ENCODE assay signal across 8 mouse cellular contexts in genomic region chrX:106189356-106189755, GRCm38 (mm10). TPM values are rescaled to one million over a fixed set of nuclear protein-coding genes. Genes with fewer than 3 reads are reported as not detected.
DNase-seq lines count a peak whose midpoint lies in the region; ATAC-seq and TF ChIP-seq lines count a peak whose summit lies in the region.

No protein-coding gene starts in this region.

- no peak for DNase-seq in heart, adult 2 months
- peak; percentile 12 for DNase-seq in T-cell, adult 2 months (ENCODE audit: low spot score)
- DNase-seq in midbrain, embryonic 11.5 days (ENCODE audit: low spot score, missing footprints) = no peak
- no peak for DNase-seq in adrenal gland, adult 8-10 months
- no peak for DNase-seq in right cerebral cortex, postnatal 10 days (ENCODE audit: low spot score in 2 of 2)
- no peak for DNase-seq in spleen, postnatal 10 days (ENCODE audit: low spot score in 2 of 2)

- H3K27ac ChIP-seq in heart, embryonic 14.5 days (replicated peaks in 1 of 2; ENCODE audit: control insufficient read depth in 1 of 2, insufficient read depth in 1 of 2, low read depth in 2 of 2, low read length in 2 of 2) = peak overlapping the region; percentile 39 to 57; a peak in 3 of 4 replicates
- H3K27ac ChIP-seq in heart, adult 2 months = no peak overlapping the region
- no peak overlapping the region for H3K27ac ChIP-seq in hindbrain, embryonic 15.5 days (replicated peaks)
- H3K27ac ChIP-seq in midbrain, embryonic 11.5 days (ENCODE audit: low read depth, low read length) = no peak overlapping the region

- no peaks in the 10 kb centered on the region; the same call in 1 of the 2 replicates for H3K79me2 ChIP-seq in heart, adult 2 months (replicated peaks; ENCODE audit: control insufficient read depth, insufficient read depth, low read length)

- no peak for TF ChIP-seq CTCF in heart, adult 2 months (IDR thresholded peaks at IDR 0.05)

- H3K4me3 ChIP-seq in heart, embryonic 14.5 days (ENCODE audit: control insufficient read depth in 1 of 2, insufficient read depth in 1 of 2, low read depth in 1 of 2, low read length in 2 of 2) = peak overlapping the region; percentile 58 to 76
- no peak overlapping the region for H3K4me3 ChIP-seq in heart, adult 2 months
- H3K4me3 ChIP-seq in hindbrain, embryonic 15.5 days = peak overlapping the region; percentile 53
- peak overlapping the region; percentile 52; the same call in 1 of the 2 replicates for H3K4me3 ChIP-seq in midbrain, embryonic 11.5 days (ENCODE audit: low read depth, low read length)

- H3K9ac ChIP-seq in heart, embryonic 14.5 days (ENCODE audit: low read length) = peak overlapping the region; percentile 91
- no peak overlapping the region for H3K9ac ChIP-seq in heart, adult 2 months (ENCODE audit: low read depth, low read length)
- H3K9ac ChIP-seq in hindbrain, embryonic 15.5 days = no peak overlapping the region
- no peak overlapping the region for H3K9ac ChIP-seq in midbrain, embryonic 11.5 days (ENCODE audit: low read length)

- peak overlapping the region; percentile 64 for H3K4me2 ChIP-seq in heart, embryonic 14.5 days (ENCODE audit: low read length)
- peak overlapping the region; percentile 58 for H3K4me2 ChIP-seq in hindbrain, embryonic 15.5 days
- peak overlapping the region; percentile 53 for H3K4me2 ChIP-seq in midbrain, embryonic 11.5 days

- no peak for TF ChIP-seq POLR2A in heart, adult 2 months (IDR thresholded peaks at IDR 0.05; ENCODE audit: insufficient read depth, low read depth, low read length)

- TF ChIP-seq EP300 in heart, adult 2 months (IDR thresholded peaks at IDR 0.05; ENCODE audit: insufficient read depth, low read depth, low read length) = no peak

- no peaks in the 10 kb centered on the region for H3K27me3 ChIP-seq in heart, embryonic 14.5 days (ENCODE audit: control insufficient read depth, insufficient read depth, low read length)
- no peaks in the 10 kb centered on the region for H3K27me3 ChIP-seq in heart, adult 2 months (ENCODE audit: control insufficient read depth, insufficient read depth, low read length)
- no peaks in the 10 kb centered on the region for H3K27me3 ChIP-seq in hindbrain, embryonic 15.5 days
- no peaks in the 10 kb centered on the region for H3K27me3 ChIP-seq in midbrain, embryonic 11.5 days (ENCODE audit: control insufficient read depth, insufficient read depth, low read length)

- 28% methylated on average over 5 of the region's 5 CpGs for WGBS in heart, embryonic 14.5 days
- WGBS in heart, adult 2 months = 28% methylated on average over 5 of the region's 5 CpGs
- WGBS in hindbrain, embryonic 15.5 days = 57% methylated on average over 5 of the region's 5 CpGs
- 60% methylated on average over 5 of the region's 5 CpGs for WGBS in midbrain, embryonic 11.5 days

- no peak for ATAC-seq in heart, embryonic 14.5 days (ENCODE audit: insufficient number of reproducible peaks, insufficient read depth, low FRiP score, low read depth)
- no peak for ATAC-seq in hindbrain, embryonic 15.5 days (ENCODE audit: low FRiP score, low read depth)
- ATAC-seq in midbrain, embryonic 11.5 days (ENCODE audit: low FRiP score) = no peak

- intact Hi-C loops in heart, adult 2 months (cut with DNase I) = loop anchor here (5.0 to 10.0 kb wide), 2 partner anchors 162 to 265 kb away; partner anchors contain the start of genes Atp7a and Atrx

- H3K9me3 ChIP-seq in heart, embryonic 14.5 days (ENCODE audit: control insufficient read depth, low read length) = no peaks in the 10 kb centered on the region
- no peaks in the 10 kb centered on the region for H3K9me3 ChIP-seq in hindbrain, embryonic 15.5 days
- H3K9me3 ChIP-seq in midbrain, embryonic 11.5 days (ENCODE audit: control insufficient read depth, low read length) = no peaks in the 10 kb centered on the region

- H3K4me1 ChIP-seq in heart, embryonic 14.5 days (ENCODE audit: control insufficient read depth in 2 of 2, insufficient read depth in 2 of 2, low read length in 2 of 2) = peaks cover 0 to 4% of the 10 kb centered on the region in 2 experiments; a peak in 3 of 4 replicates
- H3K4me1 ChIP-seq in heart, adult 2 months (ENCODE audit: control insufficient read depth, insufficient read depth, low read length) = peaks cover 6% of the 10 kb centered on the region
- H3K4me1 ChIP-seq in hindbrain, embryonic 15.5 days (replicated peaks) = peaks cover 22% of the 10 kb centered on the region
- peaks cover 7% of the 10 kb centered on the region; the same call in 1 of the 2 replicates for H3K4me1 ChIP-seq in midbrain, embryonic 11.5 days (ENCODE audit: control insufficient read depth, insufficient read depth, low read length)

- peaks cover 43% of the 10 kb centered on the region for H3K36me3 ChIP-seq in heart, embryonic 14.5 days (ENCODE audit: control insufficient read depth, insufficient read depth, low read length)
- peaks cover 14% of the 10 kb centered on the region for H3K36me3 ChIP-seq in heart, adult 2 months (ENCODE audit: control insufficient read depth, insufficient read depth, low read length)
- no peaks in the 10 kb centered on the region for H3K36me3 ChIP-seq in hindbrain, embryonic 15.5 days
- no peaks in the 10 kb centered on the region for H3K36me3 ChIP-seq in midbrain, embryonic 11.5 days (ENCODE audit: control insufficient read depth, insufficient read depth, low read length)

RNA-seq across cellular contexts. Expression of gene Pgk1, which starts 2.5 kb away (rescaled TPM):
- polyA plus RNA-seq in heart, embryonic 14.5 days (2014; fragmentation: Nextera tagmentation; extraction: Ambion mirVana) = 708 and 743 TPM in 2 replicates
- 100 to 1,000 TPM; 424 to 456 TPM for total RNA-seq in heart, adult 2 months (2021)
- 237 and 484 TPM in 2 replicates for polyA plus RNA-seq in heart, adult 2 months (2012; rRNA removed)
- polyA plus RNA-seq in hindbrain, embryonic 15.5 days (2015; fragmentation: Nextera tagmentation; extraction: Ambion mirVana) = 269 and 275 TPM in 2 replicates
- polyA plus RNA-seq in midbrain, embryonic 11.5 days (2014; fragmentation: Nextera tagmentation; extraction: Ambion mirVana) = 424 and 429 TPM in 2 replicates
- total RNA-seq in adrenal gland, adult 8-10 months (2022) = 100 to 1,000 TPM; 247 to 334 (median 294) TPM

RNA-seq across cellular contexts. Expression of gene Taf9b, which starts 31.6 kb away (rescaled TPM):
- 23.4 and 24.7 TPM in 2 replicates for polyA plus RNA-seq in heart, embryonic 14.5 days (2014; fragmentation: Nextera tagmentation; extraction: Ambion mirVana)
- 10 to 100 TPM in 1 of 2 experiments, 1 to 10 TPM in 1; 8.2 to 10.1 TPM for total RNA-seq in heart, adult 2 months (2021)
- polyA plus RNA-seq in heart, adult 2 months (2012; rRNA removed) = 8.0 and 13.5 TPM in 2 replicates
- 17.3 and 17.7 TPM in 2 replicates for polyA plus RNA-seq in hindbrain, embryonic 15.5 days (2015; fragmentation: Nextera tagmentation; extraction: Ambion mirVana)
- 15.7 and 18.8 TPM in 2 replicates for polyA plus RNA-seq in midbrain, embryonic 11.5 days (2014; fragmentation: Nextera tagmentation; extraction: Ambion mirVana)
- total RNA-seq in adrenal gland, adult 8-10 months (2022) = 10 to 100 TPM; 19.6 to 28.2 (median 20.1) TPM

RNA-seq across cellular contexts. Expression of gene Tlr13, which starts 46.4 kb away (rescaled TPM):
- 0.69 and 0.89 TPM in 2 replicates for polyA plus RNA-seq in heart, embryonic 14.5 days (2014; fragmentation: Nextera tagmentation; extraction: Ambion mirVana)
- total RNA-seq in heart, adult 2 months (2021) = 1 to 10 TPM; 1.7 to 1.8 TPM
- 0.57 and 0.82 TPM in 2 replicates for polyA plus RNA-seq in heart, adult 2 months (2012; rRNA removed)
- polyA plus RNA-seq in hindbrain, embryonic 15.5 days (2015; fragmentation: Nextera tagmentation; extraction: Ambion mirVana) = 0.23 and 0.43 TPM in 2 replicates
- polyA plus RNA-seq in midbrain, embryonic 11.5 days (2014; fragmentation: Nextera tagmentation; extraction: Ambion mirVana) = 0.19 and 0.27 TPM in 2 replicates
- total RNA-seq in adrenal gland, adult 8-10 months (2022) = 1 to 10 TPM; 3.0 to 7.0 (median 5.0) TPM

Comparison
In these comparisons a context has a peak if more than half of its experiments do, and no peak if none do; other contexts are left out.
1. H3K27ac ChIP-seq: peak in heart, embryonic 14.5 days (2 of 2); none in heart, adult 2 months (single experiment), hindbrain, embryonic 15.5 days (single experiment) and midbrain, embryonic 11.5 days (single experiment).
2. Peak in every context shown above with its lines, with median percentiles within 50 percentile points of each other: H3K4me2 ChIP-seq.